Mouse (Mus musculus) left cerebral cortex, adult 8-10 months (tissue): ENCODE results near the gene St8sia1. TPM values are rescaled to one million over a fixed set of nuclear protein-coding genes. Genes with fewer than 3 reads are reported as not detected.

Source experiments
- DNase-seq, 2 experiments: peaks; one replicate each; pipeline ENCODE4 v3.0.0; 2022; ENCODE audit warnings: low spot score in 2 of 2
- total RNA-seq, 4 experiments: library from RNA; stranded (reverse); gene quantifications; 2 replicates each; pipeline ENCODE4 v1.2.4; 2022

Gene St8sia1
- total RNA-seq, 4 experiments from 2014 or later: 29.4 to 41.0 (median 34.8) TPM

DNA sequence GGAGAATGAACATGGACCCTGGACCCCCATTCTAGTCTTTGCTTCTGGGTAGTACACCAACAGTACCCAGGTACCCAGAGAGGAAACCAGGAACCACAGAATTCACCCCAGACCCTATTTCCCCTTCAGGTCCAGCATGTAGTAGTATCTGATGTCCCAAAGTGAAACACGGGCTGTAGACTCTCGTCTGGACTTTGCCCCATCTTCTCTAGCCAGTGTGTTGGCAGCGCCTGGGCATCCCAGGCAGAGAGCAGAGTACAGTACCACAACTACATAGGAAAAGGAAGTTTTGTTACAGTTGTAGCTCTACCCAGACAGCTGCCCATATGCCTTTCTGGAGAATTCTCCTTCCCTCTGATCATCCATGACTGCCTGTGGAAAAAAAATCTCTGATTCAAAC, 134.0 kb downstream of the St8sia1 start:
- no peak for DNase-seq

DNA sequence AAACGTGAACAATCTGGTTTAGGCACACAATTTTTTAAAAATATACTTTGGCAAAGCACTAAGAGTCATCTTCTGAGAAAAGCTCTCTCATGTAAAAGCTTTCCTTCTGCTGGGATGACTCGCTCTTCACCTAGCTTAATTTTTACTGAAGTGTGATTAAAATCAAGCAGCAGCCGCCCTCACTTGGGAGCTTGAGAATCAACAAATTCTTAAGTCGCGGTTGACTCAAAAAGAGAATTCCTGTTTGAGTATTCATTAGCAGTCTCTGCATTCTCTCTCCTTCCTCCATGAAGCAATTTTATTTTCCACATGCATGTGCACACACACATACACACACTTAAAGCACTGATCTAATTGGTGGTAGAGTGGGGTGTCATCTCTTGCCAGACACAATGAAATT, 138.8 kb downstream of the St8sia1 start:
- no peak for DNase-seq

DNA sequence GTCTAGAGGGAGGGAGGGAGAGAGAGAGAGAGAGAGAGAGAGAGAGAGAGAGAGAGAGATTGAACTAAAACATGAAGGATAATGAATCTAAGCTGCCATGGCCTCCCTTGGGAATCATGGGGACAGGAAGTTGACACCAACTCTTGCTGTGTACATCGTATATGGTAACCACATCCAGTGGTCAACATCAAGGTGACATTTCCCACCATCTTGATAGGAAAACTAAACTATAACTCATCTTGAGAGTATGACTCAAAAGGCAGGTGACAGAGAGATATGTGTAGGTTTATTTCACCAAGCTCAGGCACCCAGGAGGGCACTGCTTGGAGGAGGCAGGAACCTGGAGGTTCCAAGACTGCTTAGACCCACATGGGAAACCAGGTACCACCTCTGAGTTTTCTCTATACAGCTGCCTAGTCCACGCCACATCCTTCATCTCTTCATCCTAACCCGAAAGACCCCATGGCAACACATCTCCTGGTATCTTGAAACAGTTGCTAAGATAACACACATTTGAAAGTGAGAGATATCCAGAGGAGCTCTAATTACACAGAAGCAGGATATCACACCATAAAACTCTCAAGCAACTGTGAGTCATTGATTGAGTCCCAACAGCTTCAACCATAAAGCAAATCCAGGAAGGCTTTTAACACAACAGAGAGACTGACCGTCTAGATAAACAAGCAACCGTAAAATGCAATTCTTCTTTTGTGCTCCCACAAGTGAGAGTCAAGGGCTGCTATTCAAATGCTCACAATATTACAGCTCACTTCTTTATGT, 141.1 kb downstream of the St8sia1 start:
- DNase-seq: no peak

DNA sequence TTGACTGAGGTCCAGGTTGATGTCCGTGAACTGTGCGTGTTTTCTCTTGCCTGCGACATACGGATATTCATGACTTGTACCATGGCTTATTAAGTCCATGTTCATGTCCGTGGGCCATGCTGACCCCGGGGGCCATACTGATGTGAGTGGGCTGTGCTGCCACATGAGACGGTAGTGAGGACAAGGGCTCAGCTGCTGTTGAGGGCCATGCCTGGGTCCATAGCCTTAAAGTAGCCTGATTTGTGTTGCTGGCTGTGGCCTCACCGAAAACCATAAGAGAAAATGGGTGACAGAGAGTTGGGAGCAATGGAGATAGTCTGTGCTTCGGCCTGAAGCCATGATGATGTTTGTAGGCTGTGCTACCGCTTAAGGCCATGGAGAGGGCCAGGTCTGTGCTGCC, 145.9 kb downstream of the St8sia1 start:
- DNase-seq: no peak

DNA sequence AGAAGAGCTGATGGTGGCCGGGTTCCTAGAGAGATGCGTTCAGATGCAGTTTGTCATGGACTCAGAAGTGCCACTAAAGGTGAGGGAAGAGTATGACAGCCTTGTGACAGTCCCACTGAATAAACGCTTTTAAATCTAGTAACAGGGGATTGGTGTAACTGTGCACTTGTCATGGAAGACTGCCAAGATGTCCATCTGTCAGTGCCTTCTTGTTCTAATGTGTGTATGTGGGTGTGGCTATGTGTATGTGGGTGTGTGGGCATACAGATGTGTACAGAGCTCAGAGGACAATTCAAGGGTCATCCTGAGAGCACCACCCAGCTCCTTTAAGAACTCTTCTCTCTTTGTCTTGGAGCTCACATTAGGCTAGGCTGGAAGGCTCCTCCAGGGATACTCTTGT, 148.7 kb downstream of the St8sia1 start:
- DNase-seq: no peak

DNA sequence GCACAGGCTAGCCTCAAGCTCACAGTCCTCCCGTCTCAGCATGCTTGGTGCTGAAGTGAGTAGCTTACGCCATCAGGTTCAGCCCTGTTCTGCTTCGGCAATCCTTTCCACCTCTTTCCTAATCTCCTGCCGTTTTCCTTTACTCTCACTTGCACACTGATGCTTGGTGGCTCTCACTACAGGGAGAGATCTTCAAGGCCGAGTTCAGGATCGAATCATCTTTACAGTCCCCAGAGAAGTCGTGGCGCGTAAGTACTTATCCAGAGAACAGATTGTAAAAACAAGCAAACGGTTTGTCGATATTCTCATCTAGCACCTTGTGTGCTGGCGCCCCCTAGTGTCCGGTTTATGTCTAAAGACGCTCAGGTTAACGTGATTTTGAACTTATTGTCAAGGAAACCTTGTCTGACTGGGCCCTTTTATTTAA, 149.7 kb downstream of the St8sia1 start:
- peak; percentile 56 to 61 for DNase-seq

DNA sequence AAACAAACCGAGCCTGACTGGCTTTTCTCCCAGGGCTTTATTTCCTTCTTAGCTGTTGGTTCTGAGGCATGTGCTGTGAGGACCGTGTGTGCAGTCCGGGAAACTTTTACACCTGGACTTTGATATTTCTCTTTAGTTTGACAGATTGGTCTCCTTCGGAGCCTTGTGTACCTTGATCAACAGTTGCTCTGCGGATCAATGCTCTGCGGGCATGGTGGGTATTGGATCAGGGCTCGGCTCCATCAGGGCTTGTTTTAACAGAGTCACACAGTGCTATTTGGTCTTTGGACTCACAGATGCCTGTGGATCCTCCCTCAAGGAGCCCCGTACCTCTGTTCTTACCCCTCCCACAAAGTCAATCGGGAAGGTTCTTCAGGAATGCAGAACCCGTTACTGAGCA, 150.2 kb downstream of the St8sia1 start:
- no peak for DNase-seq

DNA sequence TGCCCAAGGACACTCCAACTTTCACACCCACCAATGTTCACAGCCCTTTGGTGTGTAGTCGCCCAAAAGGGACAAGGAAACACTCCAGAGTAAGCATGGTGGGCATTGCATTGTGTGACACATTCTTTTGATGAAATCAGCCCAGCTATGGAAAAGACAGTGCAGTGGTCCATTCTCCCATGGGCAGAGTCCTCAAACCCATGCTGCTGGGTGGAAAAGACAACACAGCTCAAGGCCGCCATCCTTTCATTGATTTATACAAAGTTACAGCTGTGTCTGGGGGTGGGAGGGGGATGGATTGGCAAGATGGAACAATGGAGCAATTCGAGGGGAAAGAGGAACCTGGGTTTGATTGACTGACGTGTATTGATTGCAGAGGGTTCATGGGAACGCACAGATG, 151.3 kb downstream of the St8sia1 start:
- DNase-seq: no peak

DNA sequence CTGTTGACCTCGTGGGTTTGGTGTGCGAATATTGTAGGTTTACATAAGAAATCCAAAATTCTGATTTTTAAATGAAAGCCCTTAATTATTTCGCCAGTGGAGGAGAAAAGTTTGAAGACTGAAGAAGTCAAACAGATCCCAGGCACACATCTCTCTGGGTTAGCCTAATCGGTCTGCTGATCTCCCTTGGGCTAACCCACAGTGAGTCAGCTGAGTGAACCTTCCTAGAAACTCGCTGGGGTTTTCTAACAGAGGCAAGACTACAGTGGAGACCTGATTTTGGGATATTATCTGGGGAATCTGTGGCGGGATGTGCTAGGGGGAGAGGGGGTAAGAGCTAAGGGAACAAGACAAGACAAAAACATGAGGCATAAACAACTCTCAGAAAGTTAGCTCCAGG, 154.0 kb downstream of the St8sia1 start:
- DNase-seq: no peak

DNA sequence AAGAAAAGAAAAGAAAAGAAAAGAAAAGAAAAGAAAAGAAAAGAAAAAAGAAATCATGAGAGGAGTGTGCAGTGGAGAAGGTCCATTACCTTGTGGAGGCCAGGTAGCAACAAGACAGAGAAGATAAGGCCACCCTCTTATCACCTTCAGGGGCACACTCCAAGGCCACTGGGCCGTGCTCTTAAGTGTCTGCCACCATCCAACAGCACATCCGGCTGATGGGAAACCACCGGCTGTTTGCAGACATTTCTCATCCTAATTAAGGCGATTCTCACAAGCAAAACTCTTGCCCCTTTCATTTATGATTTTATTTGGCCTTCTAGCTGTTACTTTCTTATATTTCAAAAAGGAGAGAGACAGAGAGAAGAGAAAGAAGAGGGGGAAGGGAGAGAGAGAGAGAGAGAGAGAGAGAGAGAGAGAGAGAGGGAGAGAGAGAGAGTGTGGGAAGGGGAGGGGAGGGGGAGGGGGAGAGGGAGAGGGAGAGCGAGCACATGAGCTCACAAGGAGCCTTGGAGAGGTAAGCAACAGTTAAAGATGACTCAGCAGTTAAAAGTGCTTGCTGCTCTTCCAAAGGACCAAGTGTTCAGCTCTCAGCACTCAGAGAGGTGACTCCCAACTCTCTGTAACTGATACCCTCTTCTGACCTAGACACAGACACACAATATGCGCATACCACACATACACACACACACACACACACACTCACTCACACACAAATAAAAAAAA, 154.7 kb downstream of the St8sia1 start:
- DNase-seq: no peak

DNA sequence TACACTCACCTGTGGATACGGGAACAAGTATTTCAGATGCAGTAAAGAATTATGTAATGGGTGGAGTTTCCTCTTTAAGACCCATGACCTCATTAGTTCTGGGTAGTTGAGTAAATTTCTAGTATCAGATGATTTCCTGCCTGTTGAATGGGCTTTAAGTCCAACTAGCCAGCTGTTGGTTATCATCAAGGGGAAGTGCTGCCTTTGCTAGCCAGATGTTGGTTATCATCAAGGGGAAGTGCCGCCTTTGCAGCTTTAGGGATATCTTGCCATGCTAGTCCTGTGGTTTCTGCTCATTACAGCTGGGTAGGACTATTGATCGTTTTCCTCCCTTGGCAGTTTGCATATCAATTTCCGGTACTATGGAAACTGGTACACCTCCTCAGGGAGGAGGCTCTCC, 157.9 kb downstream of the St8sia1 start:
- DNase-seq: no peak

DNA sequence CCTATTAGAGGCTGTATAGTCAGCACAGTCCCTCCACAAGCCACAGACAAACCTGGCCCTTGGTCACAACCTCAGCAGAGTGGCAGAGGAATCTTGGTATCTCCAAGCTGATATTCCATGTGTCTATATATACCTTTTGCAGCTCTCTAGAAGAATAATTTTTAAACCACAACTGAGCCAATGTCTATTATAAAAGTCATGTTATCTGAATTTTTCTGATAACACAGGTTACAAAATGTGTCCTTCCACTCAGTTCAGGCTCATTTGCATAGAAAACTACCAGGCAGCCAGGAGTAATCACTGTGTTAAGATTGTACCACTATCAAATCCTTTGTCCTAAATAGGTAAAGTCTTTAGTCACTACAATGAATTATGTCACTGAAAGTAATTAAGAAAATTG, 159.8 kb downstream of the St8sia1 start, which contains the start of gene Sult6b2:
Gene Sult6b2 (minus strand): TSS at position 101 of the 400 bp plus-strand sequence.
- no peak for DNase-seq

DNA sequence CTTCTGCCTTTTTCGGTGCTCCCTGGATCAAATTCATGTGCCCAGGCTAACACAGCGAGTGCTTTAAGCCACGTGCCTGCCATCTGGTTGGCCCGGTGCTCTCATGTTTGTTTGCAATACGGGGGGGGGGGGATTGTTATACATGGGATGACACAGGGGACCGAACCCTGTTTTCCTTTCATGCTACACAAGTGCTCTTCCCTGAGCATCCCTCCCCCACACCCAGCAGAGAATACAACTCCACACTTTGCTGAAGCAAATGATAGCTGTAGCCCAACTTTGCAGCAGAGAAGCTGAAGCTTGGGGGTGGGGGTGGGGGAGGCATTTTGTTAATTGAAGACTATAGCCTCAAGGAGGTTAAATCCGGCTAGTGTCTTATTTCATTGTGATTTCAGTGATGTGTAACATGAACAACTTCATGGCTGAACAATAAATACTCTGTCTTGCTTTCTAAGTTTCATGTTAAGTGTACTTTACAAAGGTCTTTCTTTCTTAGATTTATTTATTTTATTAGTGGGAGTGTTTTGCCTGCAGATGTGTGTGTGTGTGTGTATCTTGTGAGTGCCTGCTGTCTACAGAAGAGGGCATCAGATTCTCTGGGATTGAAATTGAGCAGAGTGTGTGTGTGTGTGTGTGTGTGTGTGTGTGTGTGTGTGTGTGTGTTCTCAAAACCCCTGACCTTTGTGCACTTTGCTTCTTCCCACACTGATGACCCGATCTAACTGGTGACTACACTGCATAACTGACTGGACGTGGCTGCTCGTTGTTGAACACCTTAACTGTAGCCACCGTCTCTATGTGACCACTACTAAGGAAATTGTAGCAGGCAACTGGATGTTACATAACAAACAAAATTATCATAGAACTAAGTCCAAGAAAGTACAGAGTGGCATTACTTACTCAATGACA, 161.4 kb downstream of the St8sia1 start:
- DNase-seq: no peak

DNA sequence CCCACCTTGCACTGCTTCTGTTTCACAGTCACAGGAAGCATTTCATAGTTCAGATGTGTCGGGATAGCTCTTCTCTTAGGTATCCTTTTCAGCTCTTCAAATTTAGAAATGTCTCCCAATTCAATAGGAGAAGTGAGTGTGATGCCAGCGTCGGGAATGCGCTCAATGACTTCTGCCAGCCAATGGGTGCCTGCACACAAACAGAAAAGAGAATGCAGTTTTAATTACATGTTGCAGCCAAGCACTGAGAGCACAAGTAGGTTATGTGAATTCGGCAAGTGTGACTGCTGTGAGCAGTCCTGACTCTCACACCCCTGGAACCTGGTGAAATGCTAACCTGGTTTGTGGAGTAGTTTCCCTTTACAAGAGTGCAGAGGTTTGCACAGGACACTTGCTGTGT, 162.6 kb downstream of the St8sia1 start:
- no peak for DNase-seq

DNA sequence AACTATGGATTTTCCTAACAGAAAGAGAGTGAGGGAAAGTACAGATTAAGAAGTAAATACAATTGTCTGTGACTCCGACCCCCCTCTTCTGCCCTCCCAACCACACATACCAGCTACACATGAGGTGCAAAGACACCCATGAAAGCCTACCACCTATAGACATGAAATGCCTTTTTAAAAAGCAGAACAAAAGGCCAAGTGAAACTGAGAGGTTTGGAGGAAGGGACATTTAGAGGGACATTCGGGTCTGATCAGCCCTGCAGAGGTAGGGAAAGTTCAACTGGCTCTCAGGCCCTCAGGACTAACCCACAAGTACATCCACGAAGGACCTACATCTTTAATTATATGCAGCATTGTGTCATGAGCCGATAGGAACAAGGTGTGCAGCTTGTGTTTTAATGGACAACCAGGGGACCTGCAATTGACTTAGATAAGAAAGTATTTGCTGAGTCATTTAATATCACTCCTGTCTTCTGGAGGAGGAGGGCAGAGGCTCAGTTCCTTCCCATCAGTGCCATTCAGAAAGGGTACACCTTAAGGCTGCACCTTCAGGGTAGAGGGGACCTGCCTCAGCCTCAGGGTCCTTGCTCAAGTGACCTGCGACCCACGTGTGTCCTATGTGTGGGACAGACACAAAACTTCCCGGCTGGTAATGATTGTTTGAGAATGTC, 164.4 kb downstream of the St8sia1 start:
- DNase-seq: no peak

DNA sequence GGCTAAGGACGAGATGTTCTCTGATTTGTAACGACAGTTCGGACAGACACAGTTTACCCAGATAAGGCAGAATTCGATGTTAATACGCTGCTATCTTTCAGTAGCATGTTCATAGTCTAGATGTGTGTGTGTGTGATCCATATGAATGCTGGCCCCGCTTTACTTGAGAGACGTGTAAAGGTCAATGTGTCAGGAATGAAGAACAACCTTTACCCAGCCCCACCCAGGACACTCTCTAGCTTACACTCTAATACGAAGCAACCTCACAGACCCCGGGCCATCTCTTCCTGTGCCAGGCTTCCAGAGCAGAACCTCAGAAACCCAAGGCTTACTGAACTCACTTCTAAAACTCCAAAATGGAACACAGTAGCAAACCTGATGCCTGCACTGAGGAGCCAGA, 165.4 kb downstream of the St8sia1 start:
- DNase-seq: no peak

DNA sequence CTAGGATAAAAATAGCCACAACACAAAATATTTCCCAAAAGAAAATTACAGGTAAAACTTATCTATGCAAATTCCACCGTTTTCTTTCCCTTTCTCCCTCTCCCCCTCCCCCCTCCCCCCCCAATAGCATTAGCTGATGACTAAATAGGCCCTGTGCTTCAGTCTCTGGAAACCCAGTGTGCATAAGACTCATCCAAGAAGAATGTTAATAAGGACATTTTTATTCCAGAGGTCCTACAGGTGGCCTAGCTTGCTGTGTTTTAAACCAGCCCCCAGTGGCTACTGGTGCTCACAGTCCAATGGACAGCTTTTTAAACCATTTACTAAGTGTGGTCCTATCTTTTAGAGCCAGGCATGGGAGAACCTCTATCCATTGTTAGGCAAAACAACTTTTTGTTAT, 166.3 kb downstream of the St8sia1 start:
- DNase-seq: no peak

DNA sequence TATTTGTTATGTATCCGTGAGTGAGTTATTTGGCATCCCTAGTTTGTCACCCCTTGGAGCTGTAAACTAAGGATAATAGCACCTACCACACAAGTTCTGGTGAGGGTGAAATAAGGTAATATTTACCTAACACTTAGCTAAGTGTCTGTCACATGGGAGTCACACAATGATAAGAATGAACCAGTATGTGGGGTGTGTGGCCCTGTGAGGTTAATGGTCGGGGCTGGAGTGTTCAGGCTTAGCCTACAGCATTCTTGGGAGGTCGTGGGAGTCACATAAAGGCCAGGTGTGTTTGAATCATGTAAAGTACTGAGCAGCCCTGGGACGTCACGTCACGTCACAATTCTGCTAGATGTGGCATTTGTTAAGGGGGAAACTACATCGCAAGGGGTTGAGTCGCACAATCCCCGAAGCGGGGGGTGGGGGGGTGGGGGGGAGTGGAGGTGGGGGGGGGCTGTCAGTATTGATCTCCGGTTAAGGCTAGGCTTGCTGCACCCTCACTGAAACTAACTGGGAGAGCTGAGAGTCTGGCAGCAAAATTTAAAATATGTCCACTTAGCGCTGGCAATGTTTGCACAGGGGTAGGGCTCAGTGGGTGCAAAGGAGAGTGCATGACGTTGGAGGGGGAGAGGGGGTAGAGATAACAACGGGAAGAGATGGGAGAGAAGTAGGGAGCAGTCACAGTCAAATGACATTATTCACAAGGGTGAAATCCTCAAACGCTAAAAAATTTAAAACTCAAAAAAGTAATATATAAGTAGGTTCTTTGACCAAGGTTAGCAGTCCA, 168.4 kb downstream of the St8sia1 start:
- no peak for DNase-seq

DNA sequence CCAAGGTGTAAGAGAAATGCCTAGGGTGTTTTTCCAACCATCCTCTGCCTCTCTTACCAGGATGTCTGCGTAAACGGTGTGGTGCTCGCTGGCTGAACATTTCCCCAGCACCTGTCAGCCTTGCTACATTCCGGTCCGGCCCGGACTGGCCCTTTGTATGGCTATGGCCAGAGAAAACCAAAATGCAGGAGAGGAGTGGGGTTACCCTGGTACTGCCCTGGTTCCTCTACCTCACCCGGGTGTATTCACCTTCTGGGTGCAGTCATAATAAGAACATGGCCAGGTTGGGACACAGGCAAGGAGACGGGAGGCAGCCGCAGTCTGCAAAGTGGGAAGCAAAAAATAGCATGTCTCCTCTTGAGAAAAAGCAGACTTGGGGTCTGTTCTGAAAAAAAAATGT, 169.2 kb downstream of the St8sia1 start:
- DNase-seq: no peak

DNA sequence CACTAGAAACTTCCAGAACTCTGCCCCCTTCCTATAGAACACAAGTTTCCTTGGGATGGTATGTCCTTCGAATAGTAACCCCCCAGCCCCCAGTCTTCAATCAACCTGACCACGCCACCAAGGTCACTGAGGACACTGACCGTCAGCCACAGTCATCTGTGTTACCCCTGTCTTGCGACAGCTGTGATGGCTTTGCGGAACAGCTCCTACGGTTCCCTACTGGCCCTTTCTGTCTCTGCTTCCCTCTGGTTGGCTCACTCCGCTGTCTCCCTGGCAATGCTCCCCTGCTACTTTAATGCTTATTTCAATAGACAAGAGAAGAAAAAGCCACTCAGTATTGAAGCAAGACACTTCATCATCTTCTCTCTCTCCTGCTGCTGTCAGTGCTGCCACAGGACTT, 170.8 kb downstream of the St8sia1 start:
- no peak for DNase-seq
